Mouse (Mus musculus): ENCODE data around the gene Lrrc25.

Gene Lrrc25

DNA sequence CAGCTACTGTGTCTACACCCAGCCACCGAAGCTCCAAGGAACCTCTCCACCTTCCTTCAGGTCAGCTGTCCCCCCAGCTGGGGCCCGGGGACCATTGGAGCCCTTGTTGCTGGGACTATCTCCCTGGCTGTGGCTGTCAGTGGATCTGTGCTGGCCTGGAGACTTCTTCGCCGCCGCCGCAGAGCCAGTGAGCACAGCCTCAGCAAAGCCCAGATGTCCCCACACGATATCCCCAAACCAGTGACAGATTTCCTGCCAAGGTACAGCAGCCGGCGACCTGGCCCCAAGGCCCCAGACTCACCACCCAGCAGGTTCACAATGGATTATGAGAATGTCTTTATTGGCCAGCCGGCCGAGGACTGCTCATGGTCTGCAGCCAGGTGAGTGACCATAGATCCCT, 2.0 kb downstream of the Lrrc25 start:
- DNase-seq: no peak

DNA sequence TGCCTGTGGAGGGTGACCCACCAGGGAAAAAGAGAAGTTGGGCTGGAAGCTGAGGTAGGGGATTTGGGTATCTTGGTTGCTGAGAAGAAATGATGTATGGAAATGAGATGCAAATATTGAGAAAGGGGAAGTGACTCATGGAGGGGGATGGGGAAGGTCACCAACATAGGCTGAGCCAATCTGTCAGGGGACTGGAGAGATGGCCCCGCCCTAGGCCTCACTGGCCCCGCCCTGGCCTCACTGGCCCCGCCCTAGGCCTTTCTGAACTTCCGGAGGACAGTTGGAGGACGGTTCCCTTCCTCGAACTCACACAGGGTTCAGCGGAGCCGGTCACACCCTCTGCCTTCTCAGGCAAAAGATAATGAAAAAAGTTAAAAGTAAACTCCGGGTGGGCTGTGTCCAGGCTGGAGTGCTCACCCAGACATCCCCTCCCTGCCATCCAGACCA, 3.0 kb downstream of the Lrrc25 start:
- DNase-seq: peak; percentile 56

DNA sequence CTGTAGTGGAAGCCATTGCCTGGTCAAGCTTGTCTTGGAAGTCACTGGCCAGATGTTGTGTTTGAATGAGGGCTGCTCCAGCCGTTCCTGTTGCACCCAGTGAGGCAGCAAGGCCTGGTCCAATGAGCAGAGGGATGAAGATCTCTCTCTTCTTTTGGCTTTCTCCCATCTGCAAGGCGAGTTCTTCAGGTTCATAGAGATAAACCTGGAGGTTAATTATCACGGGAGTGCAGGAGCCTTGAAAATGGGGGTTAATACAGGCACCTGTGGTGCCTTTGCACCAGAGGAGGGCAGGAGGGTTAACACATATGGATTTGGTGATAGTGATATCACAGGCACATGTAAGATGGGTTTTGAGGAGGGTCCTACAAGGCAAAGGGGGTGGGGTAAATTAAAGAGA, 6.3 kb downstream of the Lrrc25 start:
- no peak for DNase-seq

DNA sequence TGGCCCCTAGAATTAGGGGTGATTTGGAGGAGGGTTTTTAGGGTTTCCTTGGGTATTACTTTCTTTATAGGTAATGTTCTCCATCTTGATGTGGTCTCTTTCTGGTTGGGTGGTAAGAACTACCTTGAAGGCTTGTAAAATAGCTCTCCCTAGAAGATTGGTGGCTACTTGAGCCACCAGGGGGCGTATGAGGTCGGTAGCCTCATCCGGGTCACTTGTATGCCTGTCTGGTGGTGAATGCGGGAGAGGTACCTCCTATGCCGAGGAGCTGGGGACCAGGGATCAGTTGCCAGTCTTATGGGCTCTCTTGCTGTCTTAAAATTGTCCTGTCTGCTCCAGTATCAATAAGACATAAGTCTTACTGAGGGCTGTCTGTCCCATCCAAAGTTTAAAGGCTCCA, 9.1 kb downstream of the Lrrc25 start:
- DNase-seq: peak; percentile 79

DNA sequence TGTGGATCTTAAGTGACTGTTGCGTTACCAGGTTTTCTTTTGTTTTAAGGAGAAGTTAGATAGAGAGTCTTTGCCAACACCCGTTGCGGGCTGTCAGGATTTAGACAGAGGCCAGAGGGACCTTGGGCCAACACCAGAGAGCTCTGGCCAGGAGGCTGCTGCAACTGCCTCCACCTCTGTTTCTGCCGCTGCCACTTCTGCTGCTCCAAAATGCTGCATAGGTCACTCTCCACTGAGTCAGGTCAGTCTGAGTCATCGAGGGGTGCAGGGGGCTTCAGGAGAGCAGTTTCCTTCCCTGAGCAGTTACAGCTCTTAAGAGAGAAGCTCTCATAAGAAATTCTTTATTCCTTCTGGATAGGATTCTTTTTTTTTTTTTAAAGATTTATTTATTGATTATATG, 11.1 kb downstream of the Lrrc25 start:
- no peak for DNase-seq

DNA sequence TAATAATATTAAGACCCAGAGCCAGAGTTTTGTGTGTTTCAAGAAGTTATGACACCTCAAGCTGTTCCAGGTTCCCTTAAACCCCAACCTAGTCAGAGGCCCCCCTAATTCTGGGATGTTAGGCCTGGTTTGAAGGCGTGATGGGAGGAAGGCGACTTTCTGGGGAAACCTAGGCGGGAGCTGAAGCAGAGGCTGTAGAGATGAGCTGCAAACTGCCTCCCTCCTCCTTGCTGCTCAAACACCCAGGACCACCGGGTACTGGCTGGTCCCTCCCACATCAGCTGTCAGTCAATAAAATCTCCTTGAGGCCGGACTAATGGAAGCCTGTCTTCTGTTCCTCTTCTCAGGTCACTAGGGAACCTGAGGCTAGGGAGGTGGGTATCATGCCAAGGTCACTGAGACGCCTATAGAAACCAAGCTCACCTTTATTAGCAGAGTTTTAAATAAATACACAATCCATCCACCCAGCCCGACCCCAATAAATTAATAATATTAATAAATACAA, 13.1 kb downstream of the Lrrc25 start:
- DNase-seq: no peak

DNA sequence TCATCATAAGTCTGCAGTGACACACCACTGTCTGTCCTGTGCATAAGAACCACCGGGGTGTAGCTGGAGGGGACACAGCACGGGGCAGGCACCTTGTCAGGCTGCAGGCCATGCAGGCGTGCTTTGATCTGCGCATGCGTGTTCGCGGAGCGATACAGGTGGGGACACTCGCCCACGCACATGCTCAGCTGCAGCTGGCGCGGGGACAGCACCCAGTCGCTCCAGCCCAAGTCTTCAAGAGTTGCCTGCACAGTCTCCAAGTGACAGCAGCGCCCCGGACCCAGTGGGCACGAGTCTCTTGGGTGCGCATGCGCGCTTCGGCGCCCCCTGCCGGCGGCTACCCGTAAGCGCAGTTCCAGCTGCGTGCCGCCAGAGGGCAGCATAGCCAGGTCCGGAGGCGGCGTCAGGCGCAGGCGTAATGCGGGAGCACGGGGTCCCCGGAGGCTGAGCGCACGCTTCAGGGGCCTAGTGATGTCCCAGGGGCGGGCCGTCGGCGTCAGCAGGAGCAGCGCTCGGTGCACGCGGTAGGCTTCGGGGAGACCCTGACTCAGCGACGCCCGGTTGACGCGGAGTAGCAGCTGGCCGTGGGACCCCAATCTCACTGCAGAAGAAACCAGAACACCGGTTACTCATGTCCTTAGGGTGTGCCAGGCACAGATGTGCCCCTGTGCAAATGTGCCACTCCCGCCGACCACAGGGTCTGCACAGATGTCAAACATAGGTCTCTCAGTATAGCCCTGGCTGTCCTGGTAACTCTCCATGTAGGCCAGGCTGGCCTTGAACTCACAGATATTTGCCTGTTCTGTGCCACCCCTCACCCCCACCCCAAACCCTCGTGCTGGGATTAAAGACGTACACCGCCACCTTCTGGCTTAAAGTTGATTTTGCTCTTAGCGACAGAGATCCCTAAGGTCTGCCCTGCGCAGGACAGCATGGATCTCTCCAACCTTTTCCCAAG, 13.9 kb downstream of the Lrrc25 start:
- peak; percentile 84 for DNase-seq

DNA sequence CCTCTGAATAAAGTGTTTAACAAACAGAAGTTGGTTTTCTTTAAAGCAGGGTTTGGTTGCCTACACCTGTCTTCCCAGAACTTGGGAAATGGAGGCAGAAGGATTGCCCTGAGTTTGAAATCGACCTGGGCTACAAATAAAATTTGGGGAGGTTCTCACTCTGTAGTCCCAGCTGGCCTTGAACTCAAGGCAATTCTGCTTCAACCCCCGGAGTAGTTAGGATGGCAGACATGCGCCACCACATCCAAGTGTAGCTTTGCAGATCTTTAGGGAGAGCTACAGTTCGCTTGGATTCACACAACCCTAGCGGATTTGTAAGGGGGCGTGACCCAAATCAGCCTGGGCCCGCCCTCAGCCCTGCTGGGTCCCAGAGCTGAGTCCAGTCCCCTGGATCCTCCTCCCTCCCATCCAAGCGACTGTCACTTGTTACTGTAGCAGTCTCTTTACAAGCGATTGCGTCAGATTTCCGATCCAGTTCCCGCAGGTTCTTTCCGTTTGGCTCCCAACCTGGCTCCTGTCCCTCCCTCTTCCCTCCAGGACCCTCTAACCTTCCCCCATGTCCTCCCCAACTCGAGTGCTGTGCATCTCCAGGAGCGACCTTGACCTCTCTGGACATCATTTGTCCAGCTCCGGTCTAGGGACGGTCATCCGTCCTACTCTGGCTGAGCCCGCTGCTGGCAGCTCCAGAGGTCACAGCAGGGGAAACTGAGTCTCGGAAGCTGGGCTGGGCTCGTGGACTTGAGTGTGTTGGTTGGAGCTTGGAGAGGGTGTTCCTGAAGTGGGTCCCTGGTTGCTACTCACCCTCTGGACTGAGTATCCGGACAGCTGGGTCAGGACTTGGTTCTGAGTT, 14.8 kb downstream of the Lrrc25 start:
- peak; percentile 54 for DNase-seq

DNA sequence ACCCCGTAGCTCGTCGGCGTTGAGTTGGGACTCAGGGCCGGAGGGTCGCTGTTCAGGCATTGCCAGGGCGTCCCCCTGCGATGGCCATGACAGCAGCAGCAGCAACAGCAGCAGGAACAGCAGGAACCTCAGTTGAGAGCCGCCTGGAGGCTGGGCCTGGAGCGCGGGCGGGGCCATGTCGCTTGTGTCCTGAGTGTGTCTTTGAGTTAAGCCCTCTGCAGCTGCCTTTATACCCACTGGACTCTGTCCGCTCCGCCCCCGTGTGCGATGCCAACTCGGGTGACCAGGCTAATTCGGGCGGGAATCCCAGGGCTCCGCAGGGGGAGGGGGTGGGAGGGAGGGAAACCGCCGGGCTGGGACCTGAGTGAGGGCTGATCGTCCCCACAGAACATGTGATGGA, 15.5 kb downstream of the Lrrc25 start:
- DNase-seq: peak; percentile 46

DNA sequence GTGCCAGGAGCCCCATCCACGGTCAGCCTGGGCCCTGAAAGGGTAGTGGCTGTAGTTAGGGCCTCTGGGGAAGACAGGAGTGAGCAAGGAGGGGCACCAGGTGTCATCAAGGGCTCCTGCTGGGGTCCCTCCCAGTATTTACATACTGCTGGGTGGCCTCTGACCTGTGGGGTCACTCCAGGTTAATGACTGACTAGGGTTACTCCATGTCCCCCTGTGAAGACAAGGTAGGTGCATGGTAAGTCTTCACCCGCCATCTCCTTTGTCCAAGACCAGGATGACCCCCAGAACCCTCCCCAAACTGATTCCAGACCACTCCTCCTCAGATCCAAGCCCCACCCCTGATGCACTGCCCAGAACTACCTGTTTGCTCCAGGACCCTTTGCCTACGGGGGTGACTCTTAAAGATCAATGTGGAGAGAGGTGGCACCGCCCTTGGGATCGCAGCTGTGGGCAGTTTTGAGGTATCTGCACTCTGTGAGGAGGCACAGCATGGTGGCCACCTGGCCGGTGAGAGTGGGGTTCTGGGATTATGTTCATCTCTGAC, 16.5 kb downstream of the Lrrc25 start, which contains the start of gene Gdf15:
Gdf15 (minus strand) TSS at position 111 of the 547 bp plus-strand sequence.
- no peak for DNase-seq

DNA sequence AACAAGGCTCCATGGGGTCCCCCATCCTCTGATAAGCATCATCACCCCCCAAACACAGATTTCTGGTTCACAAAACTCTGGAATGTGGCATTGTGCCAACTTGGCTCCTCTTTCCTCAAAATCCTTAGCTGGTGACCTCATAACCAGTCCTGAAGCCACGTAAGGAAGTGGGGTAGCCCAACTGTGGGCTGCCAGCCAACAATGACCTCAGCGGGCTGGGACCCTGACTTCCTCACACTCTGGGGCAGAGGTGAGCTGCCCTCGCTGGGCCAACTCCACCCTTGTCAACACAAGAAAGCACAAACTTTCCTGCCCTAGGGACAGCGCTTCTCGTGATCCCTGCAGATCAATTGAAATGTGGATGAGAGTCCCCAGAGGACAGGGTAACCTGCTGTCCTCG, 18.1 kb downstream of the Lrrc25 start:
- DNase-seq: peak; percentile 79

DNA sequence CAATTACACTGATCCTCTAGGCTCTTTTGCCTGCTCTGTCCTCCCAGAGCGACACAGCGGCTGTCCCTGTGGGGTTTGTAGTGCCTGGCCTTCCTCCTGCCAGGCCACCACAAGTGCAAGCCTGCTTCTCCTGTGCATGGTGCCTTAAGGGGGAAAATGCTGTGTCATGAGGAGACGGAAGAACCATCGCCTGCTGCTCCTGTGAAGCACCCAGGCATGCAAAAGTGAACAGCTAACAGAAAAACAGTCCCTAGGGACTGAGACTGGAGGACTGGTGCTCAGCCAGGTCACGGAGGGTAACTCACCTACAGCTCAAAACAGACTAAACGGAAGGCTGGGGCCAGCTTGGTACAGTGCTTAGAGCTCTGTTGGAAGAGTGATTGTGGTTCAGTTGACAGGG, 19.6 kb downstream of the Lrrc25 start:
- no peak for DNase-seq

DNA sequence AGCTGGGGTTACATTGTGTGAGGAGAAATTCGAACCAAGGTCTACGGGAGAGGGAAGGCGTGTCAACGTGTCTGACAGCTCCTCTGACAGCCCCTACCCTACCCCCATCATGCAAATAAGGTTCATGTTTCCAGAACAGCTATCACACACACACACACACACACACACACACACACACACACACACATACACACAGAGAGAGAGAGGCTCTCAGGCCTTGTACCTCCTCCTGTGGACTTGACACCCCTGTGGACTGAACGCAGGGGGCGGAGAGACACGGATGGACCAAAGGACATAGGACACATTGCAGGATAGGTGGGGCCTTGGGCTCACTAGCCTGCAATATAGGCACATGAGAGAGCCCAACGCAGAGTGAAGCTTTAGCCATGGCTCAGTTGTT, 20.9 kb downstream of the Lrrc25 start:
- no peak for DNase-seq

DNA sequence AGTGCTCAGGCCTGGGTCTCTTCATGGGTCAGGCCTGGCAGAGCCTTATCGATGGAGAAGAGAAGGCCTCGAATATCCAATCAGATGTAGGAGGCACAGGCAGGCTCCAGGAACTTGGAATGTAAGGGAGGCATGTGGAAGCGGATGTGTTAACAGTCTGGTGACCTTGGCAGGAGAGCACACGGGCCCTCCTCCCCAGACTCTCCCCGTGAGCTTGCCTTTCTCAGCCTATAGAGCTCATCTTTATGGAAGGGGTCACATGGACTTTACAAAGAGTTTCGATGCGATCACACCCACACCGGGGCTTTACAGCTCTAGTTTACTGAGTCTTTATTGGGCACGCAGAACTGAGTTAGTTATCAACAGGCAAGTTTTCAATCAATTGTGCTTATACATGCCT, 22.8 kb downstream of the Lrrc25 start:
- no peak for DNase-seq

DNA sequence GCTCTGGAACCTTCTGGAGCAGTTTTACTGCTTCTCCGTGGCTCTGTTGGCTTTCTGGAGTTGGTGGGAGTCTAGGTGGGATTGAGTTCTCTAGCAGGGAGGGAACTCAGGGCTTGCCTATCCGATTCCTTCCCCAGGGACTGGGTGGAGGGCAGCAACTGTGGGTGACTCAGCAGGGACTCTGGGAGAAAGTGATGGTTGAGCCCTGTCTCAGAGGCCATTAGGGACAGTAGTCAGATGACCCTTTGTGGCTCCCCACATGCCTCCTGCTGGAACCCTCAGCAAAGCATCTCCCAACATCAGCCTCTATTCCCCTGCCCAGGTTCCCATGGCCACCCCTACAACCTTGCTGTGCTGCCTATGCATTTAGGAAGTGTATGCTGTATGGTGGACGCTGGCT, 27.1 kb downstream of the Lrrc25 start:
- no peak for DNase-seq

DNA sequence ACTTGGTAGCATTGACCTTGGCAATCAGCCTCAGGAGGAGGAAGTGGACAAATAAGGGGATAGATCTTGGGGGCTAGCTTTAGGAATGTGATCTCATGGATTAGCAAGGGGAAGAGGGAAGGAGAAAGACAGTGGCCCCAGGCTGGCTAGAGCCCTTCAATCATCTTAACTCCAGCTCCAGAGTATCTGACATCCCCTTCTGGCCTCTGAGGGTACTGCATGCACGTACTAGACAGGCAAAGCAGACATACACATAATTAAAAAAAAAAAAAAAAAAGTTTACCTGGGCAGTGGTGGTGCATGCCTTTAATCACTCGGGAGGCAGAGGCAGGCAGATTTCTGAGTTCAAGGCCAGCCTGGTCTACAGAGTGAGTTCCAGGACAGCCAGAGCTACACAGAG, 28.1 kb downstream of the Lrrc25 start:
- peak; percentile 43 for DNase-seq

DNA sequence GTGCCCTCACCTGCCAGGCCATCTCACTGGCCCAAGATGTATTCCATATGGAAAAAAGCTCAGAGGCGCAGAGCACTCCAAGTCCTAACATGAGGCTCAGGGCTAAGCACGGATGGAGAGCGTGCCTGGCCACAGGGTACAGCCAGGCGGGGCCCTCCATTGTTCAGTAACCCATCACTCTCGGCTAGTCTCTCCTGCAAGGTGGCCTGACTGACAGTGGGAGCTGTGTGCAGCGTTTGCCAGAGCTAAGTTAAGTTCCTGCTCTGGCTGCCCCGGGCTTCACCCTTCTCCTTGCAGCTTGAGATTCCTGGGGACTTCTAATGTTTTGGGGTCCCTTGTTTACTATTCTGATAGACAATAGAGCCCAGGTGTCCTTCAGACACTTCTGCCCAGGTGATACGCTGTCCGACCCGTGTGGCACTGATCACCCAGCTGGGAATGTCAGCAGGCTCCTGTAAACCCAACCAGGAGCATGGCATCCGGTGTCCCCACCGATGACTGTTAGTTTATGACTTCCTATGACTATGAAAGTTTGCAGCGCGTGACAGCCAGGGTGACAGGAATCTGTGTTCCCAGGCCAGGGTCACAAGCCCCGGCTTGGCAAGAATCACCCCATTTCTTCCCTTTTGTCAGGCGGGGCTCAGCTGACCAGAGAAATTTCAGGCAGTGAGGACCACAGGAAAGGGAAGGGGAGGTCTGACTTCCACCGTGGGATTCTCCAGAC, 29.7 kb downstream of the Lrrc25 start:
- peak; percentile 33 for DNase-seq

DNA sequence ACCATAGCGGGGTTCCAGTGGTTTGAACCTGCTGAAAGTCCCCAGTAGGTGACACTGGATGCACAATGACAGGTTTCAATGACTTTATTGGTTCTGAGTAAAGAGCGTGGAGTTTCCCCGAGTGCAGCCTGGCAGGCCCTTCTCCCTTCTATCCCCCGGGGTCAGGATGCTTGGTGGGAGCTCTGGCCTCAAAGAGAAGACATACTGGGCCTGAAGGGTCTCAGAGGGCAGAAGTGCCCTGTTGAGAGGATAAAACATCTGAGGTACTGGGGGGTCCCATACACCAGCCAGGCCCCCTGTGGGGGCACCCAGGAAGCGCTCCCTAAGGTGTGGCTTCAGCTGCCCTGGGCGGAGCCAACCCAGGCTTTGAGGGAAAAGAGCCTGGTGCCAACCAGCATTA, 30.4 kb downstream of the Lrrc25 start:
- DNase-seq: no peak

DNA sequence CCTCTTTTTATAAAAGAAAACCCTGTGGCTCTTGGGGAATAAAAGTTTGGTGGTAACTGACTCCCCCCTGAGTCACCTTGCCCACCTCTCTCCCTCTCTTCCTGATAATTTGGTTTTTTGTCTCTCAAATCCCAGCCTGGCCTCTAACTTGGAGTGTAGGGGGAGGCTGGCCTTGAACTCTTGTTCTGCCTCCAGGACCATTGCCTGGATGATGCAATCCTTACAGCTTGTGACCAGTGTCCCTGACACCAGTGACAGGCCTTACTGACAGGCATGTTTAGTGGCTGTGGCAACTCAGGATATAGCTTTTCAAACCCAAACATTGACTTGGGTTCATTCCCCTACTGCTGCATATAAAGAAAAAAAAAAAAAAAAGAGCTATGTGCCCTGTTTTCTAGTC, 30.8 kb downstream of the Lrrc25 start:
- DNase-seq: no peak

DNA sequence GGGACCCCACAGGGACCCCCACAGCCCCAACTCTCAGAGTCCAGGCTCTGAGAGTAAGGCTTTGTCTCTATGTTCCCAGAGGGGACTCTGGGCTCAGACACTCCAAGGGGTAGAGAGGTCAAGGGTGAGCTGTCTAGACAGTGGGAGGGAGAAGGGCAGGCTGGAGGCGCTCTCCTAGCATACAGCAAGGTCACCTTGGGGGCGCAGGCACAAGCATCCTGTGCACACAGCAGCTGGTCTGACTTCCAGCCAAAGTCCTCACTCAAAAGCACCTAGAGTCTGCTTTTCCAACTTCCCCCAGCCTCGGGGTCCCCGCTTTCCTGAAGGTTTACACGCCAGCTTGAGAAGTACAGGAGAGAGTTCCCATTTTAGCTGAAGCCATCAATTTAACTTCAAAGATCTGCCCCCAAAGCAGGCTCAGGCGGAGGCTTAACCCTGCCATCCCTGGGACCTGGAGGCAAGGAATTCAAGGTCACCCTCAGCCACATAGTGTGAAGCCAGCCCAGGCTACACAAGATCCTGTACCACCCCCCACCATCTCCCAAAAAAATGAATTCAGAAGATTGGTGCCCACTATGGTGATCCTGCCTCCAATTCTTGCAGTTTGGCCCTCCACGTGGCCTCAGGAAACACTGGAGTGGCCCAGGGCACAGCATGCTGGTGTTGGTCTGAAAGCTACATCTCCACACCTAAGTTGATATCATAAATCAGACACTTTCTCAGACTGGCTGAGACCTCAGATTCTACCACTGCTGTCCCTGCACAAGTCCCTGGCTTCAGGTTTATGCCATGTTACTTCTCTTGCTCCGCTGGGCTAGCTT, 31.6 kb downstream of the Lrrc25 start:
- DNase-seq: no peak

DNA sequence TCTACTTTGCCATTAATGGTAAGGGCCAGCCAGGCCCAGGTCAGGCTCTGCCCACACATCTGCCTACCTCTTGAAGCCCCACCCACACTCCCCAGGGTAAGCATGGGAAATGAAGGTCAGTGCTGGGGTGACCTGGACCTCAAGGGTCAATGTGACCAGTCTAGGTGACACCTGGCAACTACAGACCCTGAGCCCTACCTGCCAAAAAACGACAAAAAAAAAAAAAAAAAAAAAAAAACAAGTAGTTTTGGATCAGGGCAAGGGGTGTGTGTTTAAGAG, 32.1 kb downstream of the Lrrc25 start:
- DNase-seq: no peak

DNA sequence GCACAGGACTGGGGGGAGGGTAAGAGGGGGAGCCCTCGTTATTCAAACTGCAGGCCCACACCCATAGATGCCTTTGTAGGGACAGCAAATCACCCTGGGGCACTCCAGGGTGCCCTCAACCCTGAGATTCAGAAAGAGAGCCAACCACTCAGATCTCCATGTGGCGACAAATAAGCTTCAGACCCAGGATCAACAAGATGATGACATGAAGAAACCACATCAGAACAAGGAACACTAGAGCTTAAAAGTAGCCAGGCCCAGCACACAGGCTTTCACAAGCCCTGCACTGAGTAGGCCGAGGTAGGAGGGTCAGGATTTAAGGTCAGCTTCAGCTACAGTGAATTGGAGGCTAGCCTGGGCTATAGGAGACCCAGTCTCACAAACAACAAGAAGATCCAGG, 33.0 kb downstream of the Lrrc25 start:
- DNase-seq: no peak
